Mouse (Mus musculus) liver, embryonic 16.5 days (tissue): ENCODE measurements around the gene Mycbpap. TPM values are rescaled to one million over a fixed set of nuclear protein-coding genes. Genes with fewer than 3 reads are reported as not detected.
A peak's percentile ranks its signal among the peaks of the same experiment; 100 is the strongest.

ENCODE experiments used
- ATAC-seq: fragments of 200-750 bp; cut with Nextera tagmentation; 2 replicates; pipeline ENCODE4 v1.8.0; 2017; ENCODE audit warnings: low read depth, mild to moderate bottlenecking, moderate number of reproducible peaks, moderate library complexity
- H3K27ac ChIP-seq: fragments of 300-500 bp; sonication (generic); 2 replicates; pipeline ENCODE4 v1.5.1; 2014; ENCODE audit warnings: mild to moderate bottlenecking, low read length
- H3K27me3 ChIP-seq: fragments of 300-500 bp; sonication (generic); 2 replicates; pipeline ENCODE4 v1.6.1; 2014; ENCODE audit warnings: low read depth, low read length, mixed read lengths; ENCODE audit not compliant: control insufficient read depth, insufficient read depth
- H3K36me3 ChIP-seq: fragments of 300-500 bp; sonication (generic); 2 replicates; pipeline ENCODE4 v1.6.1; 2014; ENCODE audit warnings: mild to moderate bottlenecking; ENCODE audit not compliant: control insufficient read depth, insufficient read depth
- H3K4me1 ChIP-seq: fragments of 300-500 bp; sonication (generic); 2 replicates; pipeline ENCODE4 v1.6.1; 2014; ENCODE audit warnings: low read depth, low read length, mixed read lengths; ENCODE audit not compliant: control insufficient read depth
- H3K4me2 ChIP-seq: fragments of 300-500 bp; sonication (generic); 2 replicates; pipeline ENCODE4 v1.6.1; 2014; ENCODE audit warnings: low read depth, low read length, mixed read lengths
- H3K4me3 ChIP-seq: fragments of 300-500 bp; sonication (generic); 2 replicates; pipeline ENCODE4 v1.5.1; 2014; ENCODE audit warnings: low read depth, mild to moderate bottlenecking, low read length
- H3K9ac ChIP-seq: fragments of 300-500 bp; sonication (generic); 2 replicates; pipeline ENCODE4 v1.6.1; 2014; ENCODE audit warnings: low read depth, low read length
- H3K9me3 ChIP-seq: fragments of 300-500 bp; sonication (generic); replicated peaks from 2 replicates; pipeline ENCODE4 v1.6.1; 2016; ENCODE audit warnings: low read length; ENCODE audit not compliant: control insufficient read depth
- WGBS: fragments of 180-500 bp; shearing (Covaris S2); extraction: QIAGEN DNeasy Blood & Tissue Kit; methylation state at CpG from one replicate; pipeline ENCODE4 v1.1.7; 2014; ENCODE audit not compliant: insufficient replicate concordance; 5-methylcytosine and 5-hydroxymethylcytosine counted together
- polyA plus RNA-seq: library from polyadenylated mRNA; unstranded; fragments of >200 nt; fragmentation: Nextera tagmentation; extraction: Ambion mirVana; gene quantifications from 2 replicates; pipeline ENCODE4 v1.2.1, GENCODE M21; 2015

Mycbpap gene
- 0.30 TPM in 1 of 2 replicates, not detected in the other for polyA plus RNA-seq

- ATAC-seq = peak; percentile 35; the same call in 1 of the 2 replicates
- no peak within 1 kb of the TSS for H3K27ac ChIP-seq
- no peak within 1 kb of the TSS for H3K9ac ChIP-seq
- peak within 1 kb of the TSS; percentile 56 for H3K4me3 ChIP-seq
- no peaks in the 10 kb centered on the region for H3K27me3 ChIP-seq
- no peaks in the 10 kb centered on the region for H3K9me3 ChIP-seq
- WGBS = 2% methylated on average over 42 of the region's 42 CpGs
- no peaks in the 10 kb centered on the region for H3K36me3 ChIP-seq
- H3K4me2 ChIP-seq = peak within 1 kb of the TSS; percentile 76
- H3K4me1 ChIP-seq = no peaks in the 10 kb centered on the region; the same call in 1 of the 2 replicates
These were observed at the start of gene Mycbpap for GRCm38 (mm10) chr11:94521219-94521843. Mycbpap (minus strand) TSS chr11:94521742.

DNA sequence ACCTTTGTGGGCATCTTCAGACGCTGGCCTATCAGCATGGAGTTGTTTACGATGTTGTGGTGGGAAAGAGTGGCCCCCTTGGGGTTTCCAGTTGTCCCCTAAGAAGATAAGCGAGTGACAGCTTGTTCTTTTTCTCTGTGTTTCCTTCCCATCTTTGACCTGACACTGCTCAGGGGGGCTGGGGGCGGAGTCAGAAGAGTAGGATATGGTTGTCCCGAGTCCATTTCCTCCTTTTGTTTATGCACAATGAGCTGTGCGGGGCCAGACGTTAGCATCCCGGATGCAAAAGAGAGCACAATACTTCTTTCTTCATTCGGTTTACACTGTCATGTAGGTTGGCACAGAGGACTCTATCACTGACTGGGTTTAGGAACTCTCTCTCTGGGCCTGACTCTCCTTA, 49.1 kb upstream of the Mycbpap start:
- no peak overlapping the region for H3K9ac ChIP-seq
- peaks cover under 1% of the 10 kb centered on the region; the same call in 1 of the 2 replicates for H3K27me3 ChIP-seq
- no peak overlapping the region for H3K27ac ChIP-seq
- 15% methylated on average over 9 of the region's 9 CpGs for WGBS
- no peaks in the 10 kb centered on the region; the same call in 1 of the 2 replicates for H3K4me1 ChIP-seq
- peak; percentile 49; the same call in 1 of the 2 replicates for ATAC-seq
- H3K36me3 ChIP-seq = no peaks in the 10 kb centered on the region
- no peak overlapping the region for H3K4me2 ChIP-seq
- H3K9me3 ChIP-seq = no peaks in the 10 kb centered on the region
- H3K4me3 ChIP-seq = no peak overlapping the region

DNA sequence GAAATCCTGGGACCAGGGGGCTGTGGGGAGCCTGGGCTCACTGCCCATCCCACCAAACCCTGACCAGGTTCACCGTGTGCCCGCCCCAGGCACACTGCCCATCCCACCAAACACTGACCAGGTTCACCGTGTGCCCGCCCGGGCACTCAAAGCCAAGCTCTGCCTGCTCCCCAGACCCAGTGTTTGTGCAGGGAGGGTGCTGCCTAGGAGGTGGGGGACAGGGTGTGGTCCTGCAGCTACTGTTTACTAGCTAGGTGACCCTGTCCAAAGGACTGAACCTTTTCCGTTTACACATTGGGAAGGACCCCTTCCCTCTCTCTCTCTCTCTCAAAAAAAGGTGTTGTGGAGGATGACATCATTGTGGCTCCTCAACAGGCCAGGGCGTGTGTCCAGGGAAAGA, 45.8 kb upstream of the Mycbpap start:
- peaks cover 6% of the 10 kb centered on the region for H3K4me1 ChIP-seq
- no peak overlapping the region for H3K27ac ChIP-seq
- H3K9ac ChIP-seq = no peak overlapping the region
- H3K4me3 ChIP-seq = no peak overlapping the region
- no peak for ATAC-seq
- WGBS = 71% methylated on average over 7 of the region's 7 CpGs
- no peaks in the 10 kb centered on the region for H3K36me3 ChIP-seq
- no peaks in the 10 kb centered on the region for H3K9me3 ChIP-seq
- peaks cover 14% of the 10 kb centered on the region for H3K27me3 ChIP-seq
- no peak overlapping the region for H3K4me2 ChIP-seq

DNA sequence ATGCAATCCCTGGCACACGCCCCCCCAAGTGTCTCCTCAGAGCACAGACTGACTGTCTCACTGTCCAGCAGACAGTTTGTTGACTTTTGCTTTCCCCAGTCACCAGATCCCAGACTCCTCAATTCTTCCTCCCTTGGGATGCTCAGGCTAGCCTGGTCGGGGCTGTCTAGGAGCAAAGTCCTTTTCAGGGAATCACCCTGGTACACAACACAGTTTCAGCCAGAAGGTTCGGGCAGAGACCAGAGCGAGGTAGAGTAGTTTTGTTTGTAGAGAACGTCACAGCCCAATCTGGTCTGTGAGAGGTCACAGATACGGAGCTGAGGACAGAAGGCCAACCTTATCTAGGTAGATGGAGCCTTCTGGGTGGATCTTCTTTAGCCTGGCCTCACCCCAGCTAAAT, 45.0 kb upstream of the Mycbpap start:
- no peak overlapping the region for H3K9ac ChIP-seq
- peaks cover 14% of the 10 kb centered on the region for H3K27me3 ChIP-seq
- H3K4me3 ChIP-seq = no peak overlapping the region
- no peak overlapping the region for H3K4me2 ChIP-seq
- no peaks in the 10 kb centered on the region for H3K9me3 ChIP-seq
- 47% methylated on average over 6 of the region's 6 CpGs for WGBS
- H3K27ac ChIP-seq = no peak overlapping the region
- no peaks in the 10 kb centered on the region for H3K36me3 ChIP-seq
- peak; percentile 55 for ATAC-seq
- peaks cover 6% of the 10 kb centered on the region for H3K4me1 ChIP-seq

DNA sequence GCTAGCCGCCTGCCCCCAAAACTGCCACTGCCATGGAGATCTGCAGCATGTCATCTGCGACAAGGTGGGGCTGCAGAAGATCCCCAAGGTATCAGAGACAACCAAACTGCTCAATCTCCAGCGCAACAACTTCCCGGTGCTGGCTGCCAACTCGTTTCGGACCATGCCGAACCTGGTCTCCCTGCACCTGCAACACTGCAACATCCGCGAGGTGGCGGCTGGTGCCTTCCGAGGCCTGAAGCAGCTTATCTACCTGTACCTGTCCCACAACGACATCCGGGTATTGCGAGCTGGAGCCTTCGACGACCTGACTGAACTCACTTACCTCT, 43.6 kb upstream of the Mycbpap start:
- Histone ChIP-seq H3K36me3 (no peaks in the 10 kb centered on the region), H3K9me3 (no peaks in the 10 kb centered on the region), H3K4me1 (peaks cover 6% of the 10 kb centered on the region), H3K27me3 (peaks cover 14% of the 10 kb centered on the region), H3K9ac (no peak overlapping the region), H3K4me2 (peak overlapping the region; percentile 46; the same call in 1 of the 2 replicates), H3K4me3 (no peak overlapping the region), H3K27ac (no peak overlapping the region)
- no peak for ATAC-seq
- 25% methylated on average over 16 of the region's 16 CpGs for WGBS

DNA sequence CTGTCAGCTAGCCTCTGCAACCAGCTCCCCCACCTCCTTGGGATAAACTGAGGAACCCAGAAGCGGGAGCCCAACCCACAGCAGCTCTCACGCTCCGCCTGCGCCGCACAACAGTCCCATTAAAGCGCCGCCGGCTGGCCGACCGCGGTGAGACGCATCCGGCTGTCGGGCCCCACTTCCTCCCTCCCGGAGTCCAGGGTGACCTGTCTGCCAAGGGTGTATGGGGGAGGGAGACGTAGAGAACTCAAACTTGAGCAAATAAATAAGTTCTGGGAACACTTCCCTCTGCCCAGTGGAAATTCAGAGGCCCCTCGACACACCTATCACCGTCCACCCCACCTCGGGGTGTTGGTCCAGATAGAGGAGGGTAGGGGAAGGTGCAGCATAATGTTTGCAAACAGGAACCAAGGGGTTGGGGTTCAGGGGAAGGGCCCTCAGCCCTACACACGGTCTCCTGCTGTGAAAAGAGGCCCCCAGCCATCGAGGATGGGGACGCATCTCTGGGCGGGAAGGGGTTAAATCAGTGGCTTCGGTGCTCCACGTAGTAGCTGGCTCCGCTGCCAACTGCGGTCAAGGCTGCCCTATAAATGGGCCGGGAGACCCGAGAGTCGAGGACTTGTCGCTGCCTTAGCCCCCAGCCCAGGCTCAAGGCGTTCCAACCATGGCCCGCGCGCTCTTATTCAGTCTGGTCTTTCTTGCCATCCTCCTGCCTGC, 43.1 kb upstream of the Mycbpap start, which contains the start of gene Chad:
Gene Chad, plus strand, starts transcription at position 611 of the 714 bp plus-strand sequence.
- Histone ChIP-seq H3K4me1 (peaks cover 6% of the 10 kb centered on the region), H3K4me3 (no peak within 1 kb of the TSS), H3K9ac (no peak within 1 kb of the TSS), H3K27me3 (peaks cover 14% of the 10 kb centered on the region), H3K36me3 (no peaks in the 10 kb centered on the region), H3K27ac (no peak within 1 kb of the TSS), H3K4me2 (peak within 1 kb of the TSS; percentile 46), H3K9me3 (no peaks in the 10 kb centered on the region)
- 3% methylated on average over 35 of the region's 35 CpGs for WGBS
- no peak; the same call in 1 of the 2 replicates for ATAC-seq

- Histone ChIP-seq H3K36me3 (no peaks in the 10 kb centered on the region), H3K27ac (no peak overlapping the region), H3K4me3 (no peak overlapping the region), H3K27me3 (peaks cover 14% of the 10 kb centered on the region), H3K9me3 (no peaks in the 10 kb centered on the region), H3K4me1 (peaks cover 6% of the 10 kb centered on the region), H3K4me2 (0 out of 2 replicates have a peak overlapping the region, but pooled peaks have one; percentile 46), H3K9ac (no peak overlapping the region)
- WGBS = 30% methylated on average over 5 of the region's 5 CpGs
- ATAC-seq = no peak
These were observed 42.3 kb upstream of the Mycbpap start for GRCm38 (mm10) chr11:94563821-94564220.

DNA sequence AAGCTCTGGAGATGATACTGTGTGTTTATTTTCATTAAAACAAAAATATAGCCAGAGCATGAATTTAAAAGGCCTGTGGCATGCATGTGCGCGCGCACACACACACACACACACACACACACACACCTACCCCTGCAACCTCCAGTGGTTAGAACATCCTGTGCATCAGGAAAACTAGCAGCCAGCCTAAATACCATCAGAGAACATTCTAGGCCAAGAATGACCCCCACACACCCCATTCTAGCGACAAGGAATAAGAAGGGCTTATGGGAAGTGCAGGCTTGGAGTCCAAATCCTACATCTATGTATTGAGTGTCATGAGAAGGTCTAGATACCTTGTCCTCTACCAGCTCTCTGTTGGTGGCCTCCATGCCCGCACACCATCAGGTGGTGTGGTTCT, 41.8 kb upstream of the Mycbpap start:
- Histone ChIP-seq H3K27ac (no peak overlapping the region), H3K27me3 (peaks cover 14% of the 10 kb centered on the region), H3K4me3 (no peak overlapping the region), H3K9ac (no peak overlapping the region), H3K9me3 (no peaks in the 10 kb centered on the region), H3K36me3 (no peaks in the 10 kb centered on the region), H3K4me2 (no peak overlapping the region), H3K4me1 (peaks cover 6% of the 10 kb centered on the region)
- ATAC-seq = no peak
- WGBS = 73% methylated on average over 5 of the region's 5 CpGs

DNA sequence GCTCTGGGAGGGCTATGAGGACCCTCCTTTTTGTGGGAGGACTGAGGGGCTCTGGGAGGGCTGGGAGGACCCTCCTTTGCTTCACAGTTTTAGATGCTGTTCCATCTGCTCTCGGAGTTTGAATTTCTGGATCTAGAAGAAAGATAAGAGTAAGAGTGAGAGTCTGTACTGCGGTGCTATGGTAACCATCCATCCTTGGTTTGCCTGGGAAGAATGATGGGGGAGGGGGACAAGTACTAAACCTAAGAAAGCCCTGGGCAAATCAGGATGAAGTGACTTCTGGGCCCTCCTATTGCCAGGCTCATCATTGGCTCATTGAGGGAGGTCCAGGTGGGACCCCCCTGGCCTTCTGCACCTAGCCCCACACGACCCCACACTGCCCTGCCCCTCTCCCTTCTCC, 36.7 kb upstream of the Mycbpap start:
- H3K4me1 ChIP-seq = no peaks in the 10 kb centered on the region
- WGBS = 64% methylated on average over 3 of the region's 3 CpGs
- ATAC-seq = no peak

More for the DNA sequence above, 36.7 kb upstream of the Mycbpap start:
- H3K9me3 ChIP-seq = no peaks in the 10 kb centered on the region
- no peak overlapping the region for H3K4me3 ChIP-seq
- no peaks in the 10 kb centered on the region for H3K36me3 ChIP-seq
- H3K9ac ChIP-seq = no peak overlapping the region
- no peaks in the 10 kb centered on the region for H3K27me3 ChIP-seq
- H3K27ac ChIP-seq = no peak overlapping the region
- no peak overlapping the region for H3K4me2 ChIP-seq
